Mouse (Mus musculus) limb, embryonic 15.5 days (tissue): ENCODE measurements around the gene Rplp0. TPM values are rescaled to one million over a fixed set of nuclear protein-coding genes. Genes with fewer than 3 reads are reported as not detected.
A peak's percentile ranks its signal among the peaks of the same experiment; 100 is the strongest.
"Not testable (repeated sequence)": the region's sequence is repeated elsewhere in the genome, so short reads cannot be mapped to it uniquely, and the experiment has no call there.

Source experiments
- ATAC-seq: fragments of 200-750 bp; cut with Nextera tagmentation; 2 replicates; pipeline ENCODE4 v1.8.0; 2017; ENCODE audit warnings: low read depth, moderate TSS enrichment; ENCODE audit not compliant: insufficient number of reproducible peaks, low FRiP score, low TSS enrichment
- H3K27ac ChIP-seq: fragments of 300-500 bp; sonication (generic); 2 replicates; pipeline ENCODE4 v1.5.1; 2015; ENCODE audit warnings: moderate library complexity, mild to moderate bottlenecking, inconsistent platforms
- H3K27me3 ChIP-seq: fragments of 300-500 bp; sonication (generic); 2 replicates; pipeline ENCODE4 v1.6.1; 2015; ENCODE audit warnings: inconsistent platforms
- H3K36me3 ChIP-seq: fragments of 300-500 bp; sonication (generic); 2 replicates; pipeline ENCODE4 v1.6.1; 2015; ENCODE audit warnings: inconsistent platforms
- H3K4me1 ChIP-seq: fragments of 300-500 bp; sonication (generic); 2 replicates; pipeline ENCODE4 v1.6.1; 2015; ENCODE audit warnings: inconsistent platforms
- H3K4me2 ChIP-seq: fragments of 300-500 bp; sonication (generic); 2 replicates; pipeline ENCODE4 v1.6.1; 2015; ENCODE audit warnings: mild to moderate bottlenecking, inconsistent platforms
- H3K4me3 ChIP-seq: fragments of 300-500 bp; sonication (generic); 2 replicates; pipeline ENCODE4 v1.5.1; 2015; ENCODE audit warnings: mild to moderate bottlenecking, inconsistent platforms
- H3K9ac ChIP-seq: fragments of 300-500 bp; sonication (generic); 2 replicates; pipeline ENCODE4 v1.6.1; 2015; ENCODE audit warnings: inconsistent platforms
- H3K9me3 ChIP-seq: fragments of 300-500 bp; sonication (generic); 2 replicates; pipeline ENCODE4 v1.6.1; 2016; ENCODE audit warnings: inconsistent platforms
- WGBS: fragments of 180-500 bp; shearing (Covaris S2); methylation state at CpG from one replicate; pipeline ENCODE4 v1.1.7; 2015; 5-methylcytosine and 5-hydroxymethylcytosine counted together
- polyA plus RNA-seq: library from polyadenylated mRNA; unstranded; fragments of >200 nt; fragmentation: Nextera tagmentation; extraction: Ambion mirVana; gene quantifications from 2 replicates; pipeline ENCODE4 v1.2.1, GENCODE M21; 2015

Gene Rplp0
- polyA plus RNA-seq, 1 experiment from 2014 or later, result 1,752 TPM

- 91% methylated on average over 8 of the region's 8 CpGs for WGBS
- H3K4me3 ChIP-seq, H3K4me2 ChIP-seq, ATAC-seq, H3K27me3 ChIP-seq, H3K9ac ChIP-seq, H3K9me3 ChIP-seq, H3K27ac ChIP-seq: not testable (repeated sequence)
- Histone ChIP-seq H3K36me3 (peaks cover 15% of the 10 kb centered on the region; the same call in 1 of the 2 replicates), H3K4me1 (peaks cover 62% of the 10 kb centered on the region)
Observed at GRCm38 (mm10) chr5:115518214-115518613, 41.1 kb upstream of the Rplp0 start.

GRCm38 (mm10) chr5:115520325-115520869 lies 38.9 kb upstream of the Rplp0 start:
- Histone ChIP-seq H3K4me1 (peaks cover 63% of the 10 kb centered on the region), H3K4me2 (no peak overlapping the region)

GRCm38 (mm10) chr5:115521553-115522461 lies 37.5 kb upstream of the Rplp0 start:
- H3K4me1 ChIP-seq, result peaks cover 66% of the 10 kb centered on the region
- H3K4me2 ChIP-seq, result no peak overlapping the region
- no peaks in the 10 kb centered on the region for H3K9me3 ChIP-seq
- peak overlapping the region; percentile 75 for H3K27ac ChIP-seq
- WGBS, result 44% methylated on average over 21 of the region's 21 CpGs
- no peaks in the 10 kb centered on the region for H3K27me3 ChIP-seq
- no peak overlapping the region for H3K4me3 ChIP-seq
- peaks cover 11% of the 10 kb centered on the region for H3K36me3 ChIP-seq
- H3K9ac ChIP-seq, result no peak overlapping the region
- ATAC-seq, result no peak

More at GRCm38 (mm10) chr5:115520325-115520869, 38.9 kb upstream of the Rplp0 start:
- Histone ChIP-seq H3K4me3 (no peak overlapping the region), H3K36me3 (peaks cover 10% of the 10 kb centered on the region), H3K9me3 (no peaks in the 10 kb centered on the region), H3K9ac (no peak overlapping the region), H3K27me3 (no peaks in the 10 kb centered on the region), H3K27ac (peak overlapping the region; percentile 75)
- WGBS, result 73% methylated on average over 21 of the region's 21 CpGs
- ATAC-seq, result no peak

GRCm38 (mm10) chr5:115522531-115522930 lies 36.7 kb upstream of the Rplp0 start:
- H3K4me1 ChIP-seq, result peaks cover 72% of the 10 kb centered on the region
- peak overlapping the region; percentile 75 for H3K27ac ChIP-seq
- ATAC-seq, result no peak
- H3K36me3 ChIP-seq, result peaks cover 8% of the 10 kb centered on the region
- no peak overlapping the region for H3K9ac ChIP-seq
- no peak overlapping the region for H3K4me3 ChIP-seq
- no peak overlapping the region for H3K4me2 ChIP-seq
- 78% methylated on average over 4 of the region's 4 CpGs for whole genome bisulfite sequencing
- no peaks in the 10 kb centered on the region for H3K27me3 ChIP-seq
- H3K9me3 ChIP-seq, result no peaks in the 10 kb centered on the region

- Histone ChIP-seq H3K4me2 (no peak overlapping the region), H3K4me1 (peaks cover 72% of the 10 kb centered on the region), H3K27me3 (no peaks in the 10 kb centered on the region), H3K36me3 (peaks cover 8% of the 10 kb centered on the region), H3K9ac (no peak overlapping the region), H3K9me3 (no peaks in the 10 kb centered on the region), H3K4me3 (no peak overlapping the region), H3K27ac (peak overlapping the region; percentile 75)
- ATAC-seq, result no peak
- 66% methylated on average over 15 of the region's 15 CpGs for WGBS
Observed at GRCm38 (mm10) chr5:115522981-115523499, 36.2 kb upstream of the Rplp0 start.

GRCm38 (mm10) chr5:115523971-115524370 lies 35.3 kb upstream of the Rplp0 start:
- H3K9me3 ChIP-seq, result no peaks in the 10 kb centered on the region
- peaks cover 8% of the 10 kb centered on the region for H3K36me3 ChIP-seq
- H3K4me3 ChIP-seq, result 0 out of 2 replicates have a peak overlapping the region, but pooled peaks have one; percentile 0
- peak overlapping the region; percentile 38 for H3K4me2 ChIP-seq
- peaks cover 79% of the 10 kb centered on the region for H3K4me1 ChIP-seq
- 5% methylated on average over 15 of the region's 15 CpGs for WGBS
- peak; percentile 47 for ATAC-seq
- H3K27me3 ChIP-seq, result no peaks in the 10 kb centered on the region
- no peak overlapping the region for H3K9ac ChIP-seq
- H3K27ac ChIP-seq, result peak overlapping the region; percentile 75

GRCm38 (mm10) chr5:115524471-115524870 lies 34.8 kb upstream of the Rplp0 start:
- Histone ChIP-seq H3K27ac (peak overlapping the region; percentile 75; the same call in 1 of the 2 replicates), H3K4me2 (peak overlapping the region; percentile 38), H3K9me3 (no peaks in the 10 kb centered on the region), H3K4me3 (no peak overlapping the region), H3K4me1 (peaks cover 84% of the 10 kb centered on the region), H3K27me3 (no peaks in the 10 kb centered on the region), H3K36me3 (peaks cover 8% of the 10 kb centered on the region), H3K9ac (no peak overlapping the region)
- WGBS, result 52% methylated on average over 12 of the region's 12 CpGs
- 0 out of 2 replicates have a peak, but pooled peaks have one; percentile 5 for ATAC-seq

- Histone ChIP-seq H3K4me2 (no peak overlapping the region), H3K9ac (no peak overlapping the region), H3K27me3 (no peaks in the 10 kb centered on the region), H3K4me1 (peaks cover 88% of the 10 kb centered on the region), H3K36me3 (peaks cover 8% of the 10 kb centered on the region), H3K27ac (peak overlapping the region; percentile 47; the same call in 1 of the 2 replicates), H3K4me3 (no peak overlapping the region), H3K9me3 (no peaks in the 10 kb centered on the region)
- no peak for ATAC-seq
- 76% methylated on average over 4 of the region's 4 CpGs for WGBS
Observed at GRCm38 (mm10) chr5:115525416-115525815, 33.9 kb upstream of the Rplp0 start.

GRCm38 (mm10) chr5:115525943-115526342 lies 33.3 kb upstream of the Rplp0 start:
- no peak overlapping the region for H3K4me3 ChIP-seq
- peaks cover 6% of the 10 kb centered on the region; the same call in 1 of the 2 replicates for H3K36me3 ChIP-seq
- no peak overlapping the region for H3K9ac ChIP-seq
- peaks cover 88% of the 10 kb centered on the region for H3K4me1 ChIP-seq
- 56% methylated on average over 9 of the region's 9 CpGs for WGBS
- no peaks in the 10 kb centered on the region for H3K9me3 ChIP-seq
- ATAC-seq, result no peak
- H3K27ac ChIP-seq, result peak overlapping the region; percentile 47; the same call in 1 of the 2 replicates
- no peaks in the 10 kb centered on the region for H3K27me3 ChIP-seq
- H3K4me2 ChIP-seq, result no peak overlapping the region

- no peak overlapping the region for H3K4me2 ChIP-seq
- no peaks in the 10 kb centered on the region for H3K27me3 ChIP-seq
- WGBS, result 80% methylated on average over 17 of the region's 17 CpGs
- peak overlapping the region; percentile 47; the same call in 1 of the 2 replicates for H3K27ac ChIP-seq
- peaks cover 91% of the 10 kb centered on the region for H3K4me1 ChIP-seq
- H3K4me3 ChIP-seq, result no peak overlapping the region
- H3K9me3 ChIP-seq, result no peaks in the 10 kb centered on the region
- peaks cover 6% of the 10 kb centered on the region; the same call in 1 of the 2 replicates for H3K36me3 ChIP-seq
- no peak for ATAC-seq
- no peak overlapping the region for H3K9ac ChIP-seq
Observed at GRCm38 (mm10) chr5:115526456-115527202, 32.6 kb upstream of the Rplp0 start.

GRCm38 (mm10) chr5:115528128-115528527 lies 31.1 kb upstream of the Rplp0 start:
- WGBS, result 76% methylated on average over 5 of the region's 5 CpGs
- H3K9ac ChIP-seq, result no peak overlapping the region
- H3K27ac ChIP-seq, result no peak overlapping the region
- H3K4me3 ChIP-seq, result no peak overlapping the region
- ATAC-seq, result no peak
- peaks cover 91% of the 10 kb centered on the region for H3K4me1 ChIP-seq
- no peak overlapping the region for H3K4me2 ChIP-seq
- H3K36me3 ChIP-seq, result peaks cover 6% of the 10 kb centered on the region; the same call in 1 of the 2 replicates
- H3K9me3 ChIP-seq, result no peaks in the 10 kb centered on the region
- H3K27me3 ChIP-seq, result no peaks in the 10 kb centered on the region
